Mouse (Mus musculus) brain, embryonic 14.5 days (tissue): ENCODE data around the gene Nxnl1. TPM values are rescaled to one million over a fixed set of nuclear protein-coding genes. Genes with fewer than 3 reads are reported as not detected.
A peak's percentile ranks its signal among the peaks of the same experiment; 100 is the strongest.

Experiments used
- DNase-seq: peaks from one replicate; pipeline ENCODE4 v3.0.0-alpha.2; 2011; ENCODE audit warnings: low read depth
- CTCF ChIP-seq: fragments of 200-500 bp; IDR thresholded peaks from 2 replicates; pipeline ENCODE4 v1.5.1; 2012; ENCODE audit warnings: inconsistent platforms, mild to moderate bottlenecking, moderate library complexity, borderline replicate concordance; ENCODE audit not compliant: insufficient read depth, insufficient read length; ENCODE audit errors: extremely low read depth
- POLR2A ChIP-seq: fragments of 200-500 bp; IDR thresholded peaks from 2 replicates; pipeline ENCODE4 v1.6.1; 2012; ENCODE audit warnings: mild to moderate bottlenecking, inconsistent platforms, borderline replicate concordance; ENCODE audit not compliant: poor library complexity, insufficient read depth, insufficient read length, severe bottlenecking; ENCODE audit errors: extremely low read depth
- polyA plus RNA-seq: library from polyadenylated mRNA; depleted of rRNA; stranded (reverse); fragments of >200 nt; gene quantifications from 2 replicates; pipeline ENCODE4 v1.2.3, GENCODE M21; 2012

Nxnl1 gene
- polyA plus RNA-seq, 1 experiment: not detected

DNA sequence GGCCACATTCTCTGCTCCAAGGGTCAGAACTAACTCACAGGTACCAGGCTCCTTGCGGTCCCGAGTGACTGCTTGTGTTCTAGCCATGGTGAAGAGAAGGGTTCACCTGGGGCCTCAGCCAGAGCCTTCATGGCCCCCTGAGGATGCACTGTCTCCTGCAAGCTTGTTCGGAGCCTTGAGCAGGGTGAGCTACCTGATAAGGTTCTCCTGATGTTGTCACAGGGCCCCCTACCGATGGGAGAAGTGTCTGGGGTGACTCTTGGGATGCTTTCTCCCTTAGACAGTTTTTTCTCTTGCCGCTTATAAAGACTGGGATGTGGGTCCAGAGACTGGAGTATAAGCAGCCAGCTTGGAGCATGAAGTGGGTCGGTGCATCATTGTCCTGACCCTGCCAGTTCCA, 30.0 kb upstream of the Nxnl1 start:
- DNase-seq: no peak
- no peak for TF ChIP-seq POLR2A
- TF ChIP-seq CTCF: no peak

DNA sequence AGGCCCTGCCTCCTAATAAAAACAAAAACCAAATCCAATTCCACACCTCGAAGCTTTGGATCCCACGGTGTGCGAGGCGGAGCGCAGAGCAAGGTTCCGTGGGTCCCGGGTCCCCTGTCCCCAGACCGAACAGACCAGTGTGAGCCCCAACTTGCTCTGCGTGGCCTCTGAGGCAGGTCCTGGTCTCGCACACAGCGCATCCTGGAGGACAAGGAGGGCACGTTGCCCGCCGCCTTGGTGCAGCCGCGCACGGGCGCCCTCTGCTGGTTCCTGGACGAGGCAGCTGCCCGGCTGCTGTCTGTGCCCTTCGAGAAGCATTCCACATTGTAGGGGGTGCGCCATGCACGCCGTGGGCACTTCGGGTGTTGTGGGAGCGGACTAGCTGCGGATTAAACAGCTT, 29.5 kb upstream of the Nxnl1 start:
- TF ChIP-seq CTCF (peak; percentile 99), POLR2A (no peak)
- DNase-seq: peak; percentile 87

DNA sequence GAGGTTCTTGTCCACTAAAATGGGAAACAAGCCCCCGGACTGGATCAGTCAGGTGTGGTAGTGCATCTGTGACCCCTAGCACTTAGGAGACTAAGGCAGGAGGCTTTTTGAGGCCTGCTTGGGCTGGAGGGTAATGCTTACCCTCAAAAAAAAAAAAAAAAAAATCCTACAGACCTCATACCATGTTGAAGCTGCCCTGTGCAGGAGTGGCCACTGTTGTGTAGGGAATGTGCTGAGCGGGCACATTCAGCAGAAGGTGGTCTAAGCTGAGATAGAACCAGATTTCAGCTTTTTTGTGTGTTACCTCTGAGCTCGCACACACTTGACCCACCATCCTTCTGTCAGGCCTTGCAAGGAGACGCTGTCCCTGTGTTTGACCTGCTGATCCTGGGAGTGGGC, 27.9 kb upstream of the Nxnl1 start:
- no peak for DNase-seq
- TF ChIP-seq CTCF: no peak
- TF ChIP-seq POLR2A: no peak

DNA sequence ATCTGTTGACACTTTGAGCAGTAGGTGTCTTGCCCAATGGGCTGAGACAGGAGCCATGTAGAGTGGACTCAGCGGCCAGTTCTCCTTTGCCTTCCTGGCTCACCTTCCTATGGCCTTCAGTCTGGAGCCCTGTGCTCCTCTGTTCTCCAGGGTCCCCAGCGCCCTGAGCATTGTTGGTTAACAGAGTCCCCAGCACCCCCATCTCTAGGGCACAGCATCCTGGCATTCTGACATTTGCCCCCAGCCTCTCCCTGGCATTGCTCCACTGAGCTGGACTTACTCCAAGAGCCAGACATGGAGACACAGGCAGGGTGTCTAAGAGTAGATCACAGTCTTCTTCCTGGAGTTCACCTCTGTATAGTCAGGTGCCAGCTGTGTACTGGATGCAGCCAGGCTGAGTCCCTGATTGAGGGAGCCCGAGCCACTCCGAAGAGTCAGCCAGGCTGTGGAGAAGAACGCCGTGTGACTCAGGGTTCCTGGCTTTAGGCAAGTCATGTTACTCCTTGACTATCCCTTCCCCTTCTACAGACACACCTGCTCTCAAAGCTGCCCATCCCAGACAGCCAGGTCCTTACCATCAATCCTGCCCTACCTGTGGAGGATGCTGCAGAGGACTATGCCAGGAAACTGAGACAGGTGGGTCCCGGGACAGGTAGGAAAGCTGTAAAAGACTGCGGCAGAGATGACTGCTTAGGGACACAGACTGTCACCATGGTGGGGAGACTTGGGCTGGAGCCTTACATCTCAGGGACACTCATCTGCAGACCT, 27.3 kb upstream of the Nxnl1 start:
- no peak for DNase-seq
- no peak for TF ChIP-seq CTCF
- no peak for TF ChIP-seq POLR2A

DNA sequence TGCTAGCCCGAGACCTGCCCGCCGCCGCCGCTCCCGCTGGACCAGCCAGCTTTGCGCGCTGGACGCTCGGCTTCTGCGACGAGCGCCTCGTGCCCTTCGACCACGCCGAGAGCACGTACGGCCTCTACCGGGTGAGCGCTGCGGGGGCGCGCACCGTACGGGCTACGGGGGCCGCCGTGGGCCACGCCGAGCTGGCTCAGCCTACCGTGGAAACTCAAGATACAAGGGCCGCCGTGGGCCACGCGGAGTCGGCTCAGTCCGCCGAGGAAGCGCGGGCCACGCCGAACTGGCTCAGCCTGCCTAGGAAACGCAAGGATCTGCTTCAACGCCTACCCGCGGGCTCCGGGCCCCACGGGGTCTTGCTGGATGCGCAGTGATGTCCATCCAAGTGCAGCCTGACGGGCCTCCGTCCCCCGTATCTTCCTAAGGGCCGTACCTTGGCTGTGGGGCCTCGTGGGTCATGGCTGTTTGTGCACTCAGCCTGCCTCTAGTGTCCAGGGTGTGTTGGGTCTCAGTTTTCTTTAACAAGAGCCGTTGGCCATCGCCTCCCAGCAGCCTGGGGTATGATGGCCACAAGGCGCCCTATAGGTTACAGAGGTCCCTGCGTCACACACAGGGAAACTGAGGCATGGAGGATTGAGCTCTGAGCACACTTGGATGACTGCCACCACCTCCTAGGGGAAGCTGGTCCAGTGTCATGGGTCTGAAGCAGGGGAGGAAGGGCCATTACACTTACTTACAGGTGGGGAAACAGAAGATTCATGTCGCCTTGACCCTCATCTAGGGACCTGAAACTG, 26.2 kb upstream of the Nxnl1 start:
- no peak for TF ChIP-seq POLR2A
- TF ChIP-seq CTCF: no peak
- peak; percentile 86 for DNase-seq

DNA sequence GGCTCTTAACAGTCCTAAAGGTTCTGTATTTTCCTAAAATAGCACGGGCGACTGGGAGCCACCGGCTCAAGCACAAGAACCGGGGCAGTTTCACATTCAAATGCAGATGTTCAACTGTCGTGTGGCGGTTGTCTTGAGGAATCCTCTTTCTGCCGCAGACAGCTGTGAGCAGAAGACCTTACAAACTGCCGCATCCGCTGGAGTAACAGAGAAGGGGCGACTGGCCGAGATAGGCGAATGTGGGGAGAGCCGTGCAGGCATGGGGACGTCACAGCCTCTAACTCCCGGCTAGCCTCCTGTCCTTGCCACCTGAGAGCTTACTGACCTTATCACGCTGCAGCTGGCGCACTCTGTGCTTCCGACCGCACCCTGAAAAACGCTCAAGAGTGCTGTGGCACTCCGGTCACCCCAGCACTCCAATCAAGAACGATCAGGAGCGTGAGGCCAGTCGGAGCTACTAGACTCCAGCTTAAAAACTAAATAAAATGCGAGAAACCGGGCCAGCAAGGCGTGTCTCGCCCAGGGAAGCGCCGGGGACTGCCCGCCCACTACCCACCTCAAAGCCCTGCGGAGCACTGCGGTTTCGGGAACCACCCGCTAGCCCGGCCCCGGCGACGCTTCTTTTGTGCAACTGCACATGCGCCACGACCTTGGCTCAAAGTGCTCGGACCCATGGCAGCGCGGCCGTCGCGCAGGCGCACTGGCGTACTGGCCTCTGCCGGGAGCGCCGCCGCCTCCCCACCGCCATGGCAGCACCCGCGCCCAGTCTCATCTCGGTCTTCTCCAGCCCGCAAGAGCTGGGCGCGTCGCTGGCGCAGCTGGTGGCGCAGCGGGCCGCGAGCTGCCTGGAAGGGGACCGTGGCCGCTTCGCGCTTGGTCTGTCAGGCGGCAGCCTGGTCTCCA, 25.3 kb upstream of the Nxnl1 start, which contains the start of gene Pgls:
Pgls (plus strand) TSS at position 706 of the 903 bp plus-strand sequence.
- TF ChIP-seq POLR2A (peak; percentile 92), CTCF (no peak)
- DNase-seq: peak; percentile 97

DNA sequence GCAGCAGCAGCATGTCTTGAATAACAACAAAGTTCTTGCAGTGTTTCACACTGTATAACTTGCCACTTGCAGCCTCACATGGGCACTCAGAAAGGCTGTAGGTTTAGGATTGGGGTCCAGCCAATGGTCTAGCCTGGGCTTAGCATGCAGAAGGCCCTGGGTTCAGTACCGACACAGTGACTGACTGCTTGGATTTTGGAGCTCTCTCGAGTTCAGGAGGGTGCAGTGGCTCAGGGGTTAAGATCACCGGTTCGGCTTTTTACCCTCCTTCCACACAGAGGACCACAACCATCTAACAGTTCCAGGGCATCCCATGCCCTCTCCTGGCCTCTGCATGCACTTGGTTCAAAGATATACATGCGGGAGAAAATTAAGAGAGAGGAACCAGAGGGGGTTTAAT, 24.6 kb upstream of the Nxnl1 start:
- TF ChIP-seq CTCF (no peak), POLR2A (no peak)
- DNase-seq: no peak

DNA sequence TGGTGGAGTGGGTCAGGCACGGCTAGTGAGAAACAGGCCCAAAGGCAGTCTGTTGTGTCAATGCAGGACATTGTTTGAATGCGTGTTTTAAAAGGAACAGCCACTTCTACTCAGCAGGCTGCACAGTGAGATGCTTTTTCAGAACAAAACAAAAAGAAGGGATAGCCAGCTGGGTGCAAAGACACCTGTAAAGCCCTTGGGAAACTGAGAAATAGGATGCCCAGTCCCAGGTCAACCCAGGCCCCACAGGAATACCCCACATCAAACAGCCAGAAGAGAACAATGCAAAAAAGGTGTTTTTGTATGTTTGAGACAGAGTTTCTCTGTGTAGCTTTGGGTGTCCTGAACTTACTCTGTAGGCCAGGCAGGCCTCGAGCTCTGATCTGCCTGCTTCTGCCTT, 22.4 kb upstream of the Nxnl1 start:
- TF ChIP-seq POLR2A (no peak), CTCF (no peak)
- DNase-seq: no peak

DNA sequence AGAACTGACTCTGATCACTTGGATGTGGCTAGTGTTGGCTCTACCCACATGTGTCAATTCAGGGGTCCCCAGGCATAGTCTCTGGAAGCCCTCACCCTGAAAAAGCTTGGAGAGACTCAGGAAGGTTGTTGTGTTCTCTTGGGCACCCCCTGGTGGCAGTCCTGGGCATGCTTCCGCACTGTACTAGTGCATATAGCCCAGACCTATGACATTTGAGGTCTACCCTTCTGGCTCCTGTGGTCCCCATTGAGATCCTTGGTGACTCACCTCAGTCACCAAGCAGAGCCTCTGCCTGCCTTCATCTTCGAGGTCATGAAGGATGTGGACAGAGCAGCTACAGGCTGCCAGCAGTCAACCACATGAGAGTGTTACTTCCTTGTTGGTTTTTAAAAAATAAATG, 20.5 kb upstream of the Nxnl1 start:
- peak; percentile 53 for DNase-seq
- peak; percentile 74 for TF ChIP-seq CTCF
- TF ChIP-seq POLR2A: no peak

DNA sequence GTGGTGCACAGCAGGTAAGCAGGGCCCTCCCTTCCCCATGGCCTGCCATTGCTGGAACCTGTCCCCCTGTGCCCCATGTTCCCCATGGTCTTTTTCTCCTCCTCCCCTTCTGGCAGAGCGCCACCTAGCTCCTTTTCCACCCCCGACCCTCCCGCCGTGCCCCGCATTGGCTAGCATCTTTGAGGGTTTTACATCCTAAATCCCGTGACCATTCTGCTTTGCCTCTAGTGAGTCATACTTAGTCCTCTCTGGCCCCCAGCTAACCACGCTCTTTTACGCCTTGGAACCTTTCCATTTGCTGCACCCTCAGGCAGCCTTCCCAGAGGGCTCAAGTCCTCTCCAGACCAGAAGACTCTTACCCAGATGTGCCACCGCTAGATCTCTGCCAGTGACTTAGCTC, 13.8 kb upstream of the Nxnl1 start:
- TF ChIP-seq CTCF: no peak
- DNase-seq: peak; percentile 59

DNA sequence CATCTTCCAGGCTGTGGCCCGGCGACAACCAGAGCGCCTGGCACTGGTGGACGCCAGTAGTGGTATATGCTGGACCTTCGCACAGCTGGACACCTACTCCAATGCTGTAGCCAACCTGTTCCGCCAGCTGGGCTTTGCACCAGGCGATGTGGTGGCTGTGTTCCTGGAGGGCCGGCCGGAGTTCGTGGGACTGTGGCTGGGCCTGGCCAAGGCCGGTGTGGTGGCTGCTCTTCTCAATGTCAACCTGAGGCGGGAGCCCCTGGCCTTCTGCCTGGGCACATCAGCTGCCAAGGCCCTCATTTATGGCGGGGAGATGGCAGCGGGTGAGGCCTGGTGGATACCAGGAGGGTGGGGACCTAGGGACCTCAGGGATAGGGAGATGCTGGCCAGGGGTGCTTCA, 13.1 kb upstream of the Nxnl1 start:
- peak; percentile 12 for DNase-seq
- no peak for TF ChIP-seq POLR2A
- TF ChIP-seq CTCF: no peak
